Mouse (Mus musculus) spleen, postnatal 36 days (tissue): ENCODE data around the gene 4930523C07Rik.

Experiments
- DNase-seq, 2 experiments: peaks; one replicate each; pipeline ENCODE4 v3.0.0; 2022; ENCODE audit warnings: low spot score in 2 of 2, mixed read lengths in 1 of 2

4930523C07Rik gene

DNA sequence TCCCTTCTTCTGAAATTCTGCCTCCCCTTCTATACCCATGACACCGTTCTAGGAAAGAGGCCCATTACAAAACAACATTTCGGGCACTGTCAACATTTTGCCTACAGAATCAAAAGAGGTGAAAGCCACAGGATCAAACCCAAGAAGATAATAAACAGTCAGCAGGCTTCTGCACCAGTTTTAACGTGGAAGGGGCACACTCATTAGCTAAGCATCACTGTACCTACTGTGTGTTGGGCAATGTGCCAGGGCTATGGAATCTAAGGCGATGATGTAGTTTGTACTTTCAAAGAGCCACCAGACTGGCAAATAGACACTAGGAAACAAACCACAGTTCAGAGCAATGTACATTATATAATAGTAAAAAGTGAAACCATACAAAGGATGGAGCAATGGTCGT lies 1.8 kb downstream of the 4930523C07Rik start:
- DNase-seq = peak in 1 of 2 experiments; percentile 33

DNA sequence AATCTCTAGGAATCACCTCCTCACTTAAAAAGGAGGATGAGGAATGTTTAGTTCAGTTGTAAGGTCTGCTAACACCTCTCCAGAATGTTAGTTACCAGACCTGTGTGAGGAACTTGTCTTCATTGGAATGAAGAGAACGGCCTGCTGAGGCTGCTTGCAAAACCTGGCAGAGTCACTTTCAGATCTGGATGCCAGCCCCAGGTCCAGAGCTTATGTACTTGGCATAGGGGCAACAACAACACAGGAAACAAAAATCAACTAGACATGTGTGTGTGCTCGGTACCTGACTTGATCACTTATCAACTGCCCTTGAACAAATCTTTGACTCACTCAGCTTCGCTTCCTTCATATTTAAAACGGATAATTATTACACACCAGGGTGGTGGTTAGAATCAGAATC lies 2.6 kb downstream of the 4930523C07Rik start:
- DNase-seq = no peak

GRCm38 (mm10) chr1:160047481-160047931 lies 3.3 kb downstream of the 4930523C07Rik start:
- peak; percentile 62 to 69 for DNase-seq

DNA sequence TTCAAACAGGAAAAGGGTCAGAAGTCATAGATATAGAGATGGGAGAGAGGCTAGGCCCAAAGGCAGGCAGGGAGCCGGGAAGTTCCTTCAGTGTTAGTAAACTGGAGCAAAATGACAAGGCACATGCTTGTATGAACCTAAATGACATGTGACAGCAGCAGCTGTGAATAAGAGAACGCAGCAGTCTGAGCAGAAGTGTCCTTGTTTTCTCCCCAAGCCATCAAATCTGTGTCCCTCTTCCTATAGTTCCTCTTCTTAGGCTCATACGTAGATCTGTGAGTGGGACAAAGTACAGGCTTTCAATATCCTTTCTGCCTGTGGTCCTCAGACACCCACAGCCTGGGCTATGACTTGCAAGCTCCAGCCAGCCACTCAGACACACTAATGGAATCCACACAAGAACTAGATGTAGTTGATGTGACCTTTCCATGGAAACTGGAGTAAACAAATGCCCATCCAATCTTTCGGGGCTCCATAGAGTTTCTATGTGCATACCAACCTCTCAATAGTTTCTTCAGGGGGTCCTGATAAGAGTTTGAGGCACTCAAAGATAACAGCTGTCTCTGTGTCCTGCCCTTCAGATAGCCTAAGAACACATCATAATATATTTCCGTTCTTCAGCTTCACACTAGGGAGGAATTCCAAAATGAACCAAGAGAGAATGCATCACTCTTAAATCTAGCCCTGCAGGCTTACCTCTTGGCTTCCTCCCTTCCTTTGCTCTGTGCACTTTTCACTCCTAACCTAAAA lies 5.1 kb downstream of the 4930523C07Rik start:
- DNase-seq = no peak

- no peak for DNase-seq
Observed at GRCm38 (mm10) chr1:160050898-160051297, 6.7 kb downstream of the 4930523C07Rik start.

- DNase-seq = peak; percentile 75 to 77
Observed at GRCm38 (mm10) chr1:160052556-160053315, 8.6 kb downstream of the 4930523C07Rik start.

GRCm38 (mm10) chr1:160053510-160054305 lies 9.5 kb downstream of the 4930523C07Rik start:
- DNase-seq = peak in 1 of 2 experiments; percentile 54

DNA sequence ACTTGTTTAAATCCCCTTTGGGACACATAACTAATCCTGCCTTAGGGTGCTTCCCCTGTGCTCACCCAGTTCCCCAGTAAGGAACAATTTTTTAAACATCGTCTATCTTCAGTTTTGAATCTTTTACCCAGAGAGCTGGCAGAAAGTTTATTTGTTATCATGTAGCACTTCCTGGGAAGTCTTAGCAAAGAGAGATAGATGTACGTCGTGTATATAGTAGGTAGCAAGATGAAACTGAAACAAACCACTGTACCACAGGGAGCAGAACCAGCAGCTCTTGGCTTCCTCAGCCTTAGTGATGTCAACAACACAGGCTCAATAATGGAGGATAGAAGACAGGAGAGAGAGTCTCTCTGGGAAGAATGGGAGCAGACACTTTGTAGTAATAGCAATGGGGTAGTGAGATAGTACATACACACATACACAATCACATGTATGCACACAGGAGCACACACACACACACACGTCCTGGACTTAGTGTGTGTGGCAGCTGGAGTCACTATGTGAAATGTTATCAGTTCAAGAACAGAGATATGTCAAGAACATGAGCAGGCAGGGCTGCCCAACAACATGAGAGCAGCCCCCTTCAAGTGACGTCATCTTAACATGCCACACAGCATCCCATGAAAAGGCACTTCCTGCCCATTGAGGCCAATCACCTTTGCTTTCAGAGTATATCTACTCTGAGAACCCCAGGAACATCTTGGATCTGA lies 10.3 kb downstream of the 4930523C07Rik start:
- peak in 1 of 2 experiments; percentile 44 for DNase-seq

- DNase-seq = no peak
Observed at GRCm38 (mm10) chr1:160057657-160058056, 13.5 kb downstream of the 4930523C07Rik start.

DNA sequence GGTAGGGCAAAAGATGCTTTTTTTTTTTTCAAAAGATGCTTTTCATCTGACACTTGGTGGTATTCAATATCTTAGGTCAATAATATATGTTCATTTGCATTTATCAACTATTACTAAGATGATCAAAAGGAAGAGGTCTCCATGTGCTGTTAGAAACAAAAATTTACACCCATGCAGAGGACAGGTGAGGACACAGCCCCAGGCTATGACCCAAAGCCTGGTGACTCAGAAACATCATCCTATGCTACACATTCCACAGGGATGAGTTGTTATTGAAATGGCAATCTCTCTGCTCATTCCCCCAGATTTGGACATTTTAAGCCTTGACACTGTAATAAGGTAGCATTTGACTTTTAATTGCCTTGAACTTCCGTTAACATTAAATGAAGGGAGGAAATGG lies 15.7 kb downstream of the 4930523C07Rik start:
- DNase-seq = no peak

DNA sequence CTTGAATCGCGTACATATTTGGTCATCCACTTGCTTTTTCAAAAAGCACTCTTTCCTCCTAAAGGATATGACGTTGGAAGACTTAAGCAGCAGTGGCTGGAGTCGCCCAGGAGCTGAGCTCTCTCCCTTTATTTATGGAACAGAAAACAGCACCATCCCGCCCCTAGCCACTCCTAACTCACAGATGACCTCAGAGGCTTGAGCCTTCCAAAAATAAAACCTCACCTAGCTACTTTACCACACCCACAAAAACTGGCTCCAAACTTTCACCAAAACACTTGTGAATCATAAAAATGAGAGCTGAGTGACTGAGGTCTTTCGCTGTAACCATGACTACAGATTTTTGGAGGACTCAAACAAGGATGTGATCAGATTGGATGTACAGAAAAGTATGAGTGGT lies 16.4 kb downstream of the 4930523C07Rik start:
- no peak for DNase-seq

- DNase-seq = peak in 1 of 2 experiments; percentile 29
Observed at GRCm38 (mm10) chr1:160061321-160061720, 17.1 kb downstream of the 4930523C07Rik start.

DNA sequence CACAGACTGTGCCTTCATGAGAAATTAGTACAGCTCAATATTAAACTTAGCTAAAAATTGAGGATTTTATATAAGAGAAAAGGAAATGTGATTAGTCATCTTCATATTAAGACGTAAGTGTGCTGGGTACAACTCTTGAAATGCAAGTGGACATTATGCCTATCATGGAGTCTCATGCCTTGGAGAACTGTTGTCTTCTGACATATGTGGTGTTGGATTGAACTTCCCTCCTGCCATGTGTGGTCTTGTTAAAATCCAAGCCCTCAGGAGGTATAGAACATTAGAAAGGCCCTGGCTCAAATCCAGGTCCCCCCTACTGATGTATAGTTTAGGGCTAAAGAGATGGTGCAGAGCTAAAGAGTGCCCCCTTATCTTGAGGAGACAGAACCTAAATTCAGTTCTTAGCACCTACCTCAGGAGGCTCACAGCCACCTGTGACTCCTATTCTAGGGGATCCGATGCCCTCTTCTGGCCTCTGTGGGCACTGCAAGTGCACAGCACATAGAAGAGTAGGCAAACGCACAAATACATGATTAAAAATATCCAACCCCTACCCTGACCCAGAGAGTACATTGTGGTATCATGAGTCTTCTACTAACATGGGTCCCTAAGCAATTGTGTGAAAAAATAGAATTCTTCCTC lies 17.7 kb downstream of the 4930523C07Rik start:
- peak; percentile 53 to 71 for DNase-seq

GRCm38 (mm10) chr1:160064547-160065144 lies 20.5 kb downstream of the 4930523C07Rik start:
- no peak for DNase-seq

DNA sequence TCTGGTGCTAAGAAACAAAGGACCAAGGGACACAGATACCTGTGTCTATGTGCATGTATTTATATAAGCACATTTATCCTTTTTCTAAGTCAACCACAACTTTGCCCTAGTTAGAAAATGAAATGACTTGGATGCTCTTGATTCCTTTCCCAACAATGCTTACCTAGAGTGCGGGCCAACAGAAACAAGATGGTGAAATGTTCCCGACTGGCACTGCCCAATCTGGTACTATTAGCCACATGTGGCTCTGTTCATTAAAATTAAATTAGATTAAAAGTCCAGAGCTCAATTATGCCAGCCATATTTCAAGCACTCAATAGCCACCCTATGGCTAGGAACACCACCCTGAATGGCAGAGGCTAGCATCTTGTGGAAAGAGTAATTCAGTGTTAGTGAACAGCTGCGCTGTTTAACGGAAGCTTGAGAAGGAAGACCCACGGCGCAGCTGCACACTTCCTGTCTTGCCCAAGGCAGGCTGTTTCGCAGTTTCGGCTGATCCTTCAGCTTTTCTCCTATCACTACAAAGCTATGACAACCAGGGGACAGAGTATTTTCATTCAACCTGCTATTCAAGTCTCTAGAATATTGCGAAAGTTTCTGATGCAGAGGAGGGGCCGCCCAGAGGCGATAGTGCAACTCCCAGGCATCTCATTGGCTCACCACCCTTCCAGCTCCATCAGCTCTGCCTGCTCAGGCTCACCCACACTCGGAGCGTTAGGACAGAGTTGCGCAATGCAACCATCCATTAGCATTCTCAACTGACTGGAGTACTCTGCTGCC lies 34.9 kb downstream of the 4930523C07Rik start:
- DNase-seq = peak; percentile 52 to 61

GRCm38 (mm10) chr1:160080800-160081436 lies 36.7 kb downstream of the 4930523C07Rik start:
- peak; percentile 71 to 79 for DNase-seq

- DNase-seq = no peak
Observed at GRCm38 (mm10) chr1:160082647-160083046, 38.5 kb downstream of the 4930523C07Rik start.

DNA sequence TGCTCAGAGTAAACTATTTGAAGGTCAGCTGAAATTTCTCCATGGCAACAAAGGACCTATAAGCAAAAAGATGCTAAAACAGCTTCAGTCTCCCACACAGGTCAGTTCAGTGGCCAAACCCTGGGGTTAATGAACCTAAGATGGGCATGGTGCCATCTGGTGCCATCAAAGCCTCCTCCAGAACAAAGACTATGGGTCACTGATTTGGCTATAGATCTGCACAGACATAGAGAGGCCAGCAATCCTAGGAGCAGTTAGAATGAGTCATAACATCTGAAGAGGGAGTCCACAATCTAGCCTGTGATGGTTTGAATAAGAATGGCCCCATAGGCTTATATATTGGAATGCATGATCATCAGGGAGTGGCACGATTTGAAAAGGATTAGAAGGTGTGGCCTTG lies 40.1 kb downstream of the 4930523C07Rik start:
- no peak for DNase-seq

GRCm38 (mm10) chr1:160086651-160087050 lies 42.5 kb downstream of the 4930523C07Rik start:
- no peak for DNase-seq
